Mouse (Mus musculus) small intestine, adult 2 months (tissue): ENCODE data around the gene Hoxc10. TPM values are rescaled to one million over a fixed set of nuclear protein-coding genes. Genes with fewer than 3 reads are reported as not detected.

ENCODE experiments used
- H3K27ac ChIP-seq: fragments of 200-500 bp; 2 replicates; pipeline ENCODE4 v1.5.1; 2012; ENCODE audit warnings: low read depth, low read length, control low read depth, inconsistent platforms; ENCODE audit not compliant: insufficient read depth
- H3K27me3 ChIP-seq: fragments of 200-500 bp; 2 replicates; pipeline ENCODE4 v1.6.1; 2012; ENCODE audit warnings: mild to moderate bottlenecking, moderate library complexity, low read length, inconsistent platforms; ENCODE audit not compliant: control insufficient read depth, insufficient read depth
- H3K36me3 ChIP-seq: fragments of 200-500 bp; 2 replicates; pipeline ENCODE4 v1.6.1; 2012; ENCODE audit warnings: mild to moderate bottlenecking, low read length, control low read depth, inconsistent platforms; ENCODE audit not compliant: control insufficient read depth, insufficient read depth
- H3K4me1 ChIP-seq: fragments of 200-500 bp; 2 replicates; pipeline ENCODE4 v1.6.1; 2012; ENCODE audit warnings: low read length, inconsistent platforms, mixed read lengths; ENCODE audit not compliant: control insufficient read depth, insufficient read depth, insufficient read length
- H3K4me3 ChIP-seq: fragments of 200-500 bp; 2 replicates; pipeline ENCODE4 v1.5.1; 2012; ENCODE audit warnings: low read depth, mild to moderate bottlenecking, control low read depth, inconsistent platforms, low read length, moderate library complexity
- CTCF ChIP-seq: fragments of 200-500 bp; IDR thresholded peaks from 2 replicates; pipeline ENCODE4 v1.5.1; 2012; ENCODE audit warnings: low read depth, mild to moderate bottlenecking, control low read depth, inconsistent platforms, low read length, moderate library complexity, mixed read lengths; ENCODE audit not compliant: insufficient replicate concordance, insufficient read length; ENCODE audit errors: extremely low read depth
- POLR2A ChIP-seq: fragments of 200-500 bp; IDR thresholded peaks from 2 replicates; pipeline ENCODE4 v1.6.1; 2012; ENCODE audit warnings: low read depth, mild to moderate bottlenecking, control low read depth, inconsistent platforms, low read length, moderate library complexity
- WGBS: fragments of 180-500 bp; shearing (Covaris S2); methylation state at CpG from one replicate; pipeline ENCODE4 v1.1.7; 2018; 5-methylcytosine and 5-hydroxymethylcytosine counted together
- polyA plus RNA-seq: library from polyadenylated mRNA; depleted of rRNA; stranded (reverse); fragments of >200 nt; gene quantifications from 2 replicates; pipeline ENCODE4 v1.2.3, GENCODE M21; 2012

Hoxc10 gene
- polyA plus RNA-seq, 1 experiment: not detected

- 22% methylated on average over 13 of the region's 13 CpGs for WGBS
- Histone ChIP-seq H3K27me3 (peaks cover 89% of the 10 kb centered on the region), H3K4me1 (peaks cover 9% of the 10 kb centered on the region), H3K36me3 (no peaks in the 10 kb centered on the region), H3K27ac (no peak overlapping the region), H3K4me3 (no peak overlapping the region)
- TF ChIP-seq CTCF (no peak), POLR2A (no peak)
Measured at GRCm38 (mm10) chr15:102978615-102979515, 12.3 kb downstream of the Hoxc10 start.

GRCm38 (mm10) chr15:102979936-102980335 is 13.3 kb downstream of the Hoxc10 start:
- Histone ChIP-seq H3K27ac (no peak overlapping the region), H3K4me1 (peaks cover 9% of the 10 kb centered on the region), H3K27me3 (peaks cover 92% of the 10 kb centered on the region), H3K4me3 (no peak overlapping the region), H3K36me3 (no peaks in the 10 kb centered on the region)
- WGBS: 18% methylated on average over 1 of the region's 1 CpGs
- TF ChIP-seq CTCF (no peak), POLR2A (no peak)

- H3K27ac ChIP-seq: no peak overlapping the region
- no peaks in the 10 kb centered on the region for H3K36me3 ChIP-seq
- H3K4me1 ChIP-seq: peaks cover 9% of the 10 kb centered on the region
- H3K27me3 ChIP-seq: peaks cover 94% of the 10 kb centered on the region
- TF ChIP-seq POLR2A: no peak
- TF ChIP-seq CTCF: no peak
- H3K4me3 ChIP-seq: no peak overlapping the region
- WGBS: 9% methylated on average over 11 of the region's 11 CpGs
Measured at GRCm38 (mm10) chr15:102980352-102980751, 13.8 kb downstream of the Hoxc10 start.

GRCm38 (mm10) chr15:102980912-102981311 is 14.3 kb downstream of the Hoxc10 start:
- H3K4me1 ChIP-seq: peaks cover 9% of the 10 kb centered on the region
- no peak overlapping the region for H3K27ac ChIP-seq
- TF ChIP-seq POLR2A (no peak), CTCF (no peak)
- H3K36me3 ChIP-seq: no peaks in the 10 kb centered on the region
- H3K4me3 ChIP-seq: no peak overlapping the region
- H3K27me3 ChIP-seq: peaks cover 93% of the 10 kb centered on the region
- 4% methylated on average over 14 of the region's 14 CpGs for WGBS

GRCm38 (mm10) chr15:102981379-102982288 is 15.0 kb downstream of the Hoxc10 start:
- 3% methylated on average over 88 of the region's 88 CpGs for WGBS
- no peaks in the 10 kb centered on the region for H3K36me3 ChIP-seq
- peaks cover 93% of the 10 kb centered on the region for H3K27me3 ChIP-seq
- no peak for TF ChIP-seq CTCF
- no peak for TF ChIP-seq POLR2A
- peak overlapping the region; percentile 43 for H3K4me3 ChIP-seq
- H3K4me1 ChIP-seq: peaks cover 9% of the 10 kb centered on the region
- no peak overlapping the region for H3K27ac ChIP-seq

GRCm38 (mm10) chr15:102983716-102984115 is 17.1 kb downstream of the Hoxc10 start:
- 9% methylated on average over 12 of the region's 12 CpGs for WGBS
- no peak overlapping the region for H3K4me3 ChIP-seq
- TF ChIP-seq CTCF (no peak), POLR2A (no peak)
- no peaks in the 10 kb centered on the region for H3K36me3 ChIP-seq
- peaks cover 6% of the 10 kb centered on the region for H3K4me1 ChIP-seq
- no peak overlapping the region for H3K27ac ChIP-seq
- H3K27me3 ChIP-seq: peaks cover 89% of the 10 kb centered on the region
